Mouse (Mus musculus) layer of hippocampus, postnatal 14 days (tissue): Measurements from ENCODE around the gene Frmd4a. TPM values are rescaled to one million over a fixed set of nuclear protein-coding genes. Genes with fewer than 3 reads are reported as not detected.
A peak's percentile ranks its signal among the peaks of the same experiment; 100 is the strongest.

Experiments
- DNase-seq, 2 experiments: peaks; one replicate each; pipeline ENCODE4 v3.0.0; 2021 to 2022; ENCODE audit warnings: low spot score in 2 of 2, mixed read lengths in 1 of 2
- total RNA-seq, 2 experiments: library from RNA; stranded (reverse); gene quantifications; 2 replicates each; pipeline ENCODE4 v1.2.3; 2021

Gene Frmd4a
- total RNA-seq, 2 experiments from 2014 or later, result 115 to 121 TPM

GRCm38 (mm10) chr2:4131216-4131615, 113.7 kb downstream of the Frmd4a start:
- DNase-seq, result no peak

DNA sequence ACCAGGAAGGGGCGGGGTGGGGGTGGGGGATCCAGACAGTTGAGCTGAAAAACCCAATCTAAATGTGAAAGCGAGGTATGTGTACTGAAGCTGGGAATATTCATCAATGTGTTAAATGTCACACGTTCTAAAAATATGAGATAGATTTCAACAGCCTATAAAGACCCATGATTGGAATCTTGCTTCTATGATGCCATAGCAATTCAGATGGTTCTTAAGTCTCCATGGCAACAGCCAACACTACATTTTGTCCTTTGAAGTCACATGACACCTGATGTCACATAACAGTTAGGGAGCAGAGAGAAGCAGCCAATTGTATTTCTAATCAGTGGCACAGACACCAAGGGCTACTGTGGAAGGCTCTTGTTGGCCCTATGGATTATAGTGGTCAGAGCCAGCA, 120.0 kb downstream of the Frmd4a start:
- DNase-seq, result no peak

GRCm38 (mm10) chr2:4142221-4142950, 124.9 kb downstream of the Frmd4a start:
- DNase-seq, result no peak

GRCm38 (mm10) chr2:4144424-4144823, 126.9 kb downstream of the Frmd4a start:
- DNase-seq, result no peak

DNA sequence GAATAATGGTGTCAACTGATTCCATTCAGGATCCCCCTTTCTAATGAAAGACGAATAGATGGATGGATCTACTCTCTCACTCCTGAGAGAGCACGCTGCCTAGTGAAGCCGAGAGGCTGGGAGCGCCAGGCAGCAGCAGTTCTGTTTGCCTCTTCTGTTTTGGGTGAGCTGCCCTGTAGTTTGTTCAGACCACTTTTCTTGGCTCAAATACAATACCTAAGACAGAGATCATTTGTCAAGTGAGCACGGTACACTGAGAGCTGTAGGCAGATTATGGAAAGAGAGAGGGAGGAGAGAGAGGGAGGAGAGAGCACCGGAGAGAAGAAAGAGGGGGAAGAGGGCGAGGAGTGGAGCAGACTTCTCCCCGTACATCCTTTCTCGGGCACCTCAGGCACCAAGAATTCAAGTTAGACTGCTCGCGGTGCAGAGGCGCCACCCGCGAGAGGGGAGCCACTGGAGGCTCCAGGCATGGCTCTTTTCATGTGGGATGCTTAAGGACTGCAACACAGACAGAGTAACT, 135.1 kb downstream of the Frmd4a start:
- DNase-seq, result no peak

DNA sequence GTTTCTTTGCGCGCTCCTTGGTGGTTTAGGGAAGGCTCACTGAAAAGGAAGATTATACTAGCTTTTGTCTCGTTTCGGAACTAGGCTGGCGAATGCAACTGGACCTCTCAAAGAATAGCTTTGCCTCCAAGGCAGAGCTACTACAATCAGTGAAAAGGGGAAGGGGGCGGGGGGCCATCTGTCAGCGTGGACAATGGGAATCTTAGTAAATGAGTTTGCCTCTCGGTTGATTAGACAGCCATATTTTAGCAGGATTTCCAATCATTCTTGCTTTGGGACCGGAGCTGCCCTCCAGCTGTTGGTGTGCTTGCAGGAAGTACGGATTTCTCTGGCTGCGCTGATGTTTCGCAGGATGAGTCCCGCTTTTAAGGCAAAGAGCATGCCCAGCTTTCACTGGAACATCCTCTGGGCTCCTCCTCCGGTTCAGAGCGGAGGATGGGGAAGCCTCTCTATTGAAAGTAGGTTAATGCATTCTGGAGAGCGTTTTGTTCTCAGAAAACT, 135.7 kb downstream of the Frmd4a start:
- DNase-seq, result peak; percentile 42 to 50

GRCm38 (mm10) chr2:4154036-4154653, 136.6 kb downstream of the Frmd4a start:
- DNase-seq, result peak in 1 of 2 experiments; percentile 53

GRCm38 (mm10) chr2:4154654-4155047, 137.1 kb downstream of the Frmd4a start:
- no peak for DNase-seq

GRCm38 (mm10) chr2:4155406-4155805, 137.9 kb downstream of the Frmd4a start:
- no peak for DNase-seq

DNA sequence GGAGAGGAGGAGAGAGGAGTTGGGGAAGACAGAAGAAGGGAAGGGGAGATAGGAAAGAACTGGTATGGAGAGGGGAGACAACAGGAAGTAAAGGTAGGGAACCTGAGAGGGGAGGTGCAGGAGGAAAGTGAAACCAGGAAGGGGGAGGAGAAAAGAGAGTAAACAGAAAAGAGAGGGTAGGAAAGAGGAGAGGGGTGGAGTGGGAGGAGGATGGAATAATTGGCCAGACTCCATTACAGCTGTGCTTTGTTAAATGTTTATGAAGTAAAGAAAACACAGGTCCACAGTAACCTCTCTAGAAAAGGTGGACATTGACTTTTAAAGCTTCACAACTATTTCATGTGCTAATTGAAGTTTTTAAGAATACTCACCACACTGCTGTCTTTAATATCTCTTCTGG, 139.0 kb downstream of the Frmd4a start:
- DNase-seq, result no peak

- no peak for DNase-seq
Measured at GRCm38 (mm10) chr2:4157396-4157795, 139.9 kb downstream of the Frmd4a start.

- no peak for DNase-seq
Measured at GRCm38 (mm10) chr2:4159574-4160203, 142.2 kb downstream of the Frmd4a start.

- DNase-seq, result no peak
Measured at GRCm38 (mm10) chr2:4166191-4166590, 148.7 kb downstream of the Frmd4a start.

DNA sequence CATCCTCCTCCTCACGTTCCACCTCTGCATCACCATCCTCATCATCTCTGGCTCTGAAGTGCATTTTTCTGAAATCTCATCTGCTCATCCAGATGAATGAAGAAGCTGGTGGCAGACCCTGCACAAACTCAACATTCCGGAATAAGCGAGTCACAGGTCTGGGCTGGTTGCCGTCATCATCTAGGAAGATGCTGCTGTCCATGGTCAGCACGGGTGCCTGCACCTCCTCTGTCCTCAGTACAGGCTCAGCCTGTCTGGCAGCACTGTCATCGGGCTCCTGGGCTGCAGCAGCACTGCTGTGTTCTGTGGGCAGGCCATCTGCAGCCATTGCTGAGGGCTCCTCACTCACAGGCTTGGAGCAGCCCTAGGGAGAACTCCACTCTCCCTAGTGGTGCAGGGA, 149.6 kb downstream of the Frmd4a start:
- DNase-seq, result no peak

DNA sequence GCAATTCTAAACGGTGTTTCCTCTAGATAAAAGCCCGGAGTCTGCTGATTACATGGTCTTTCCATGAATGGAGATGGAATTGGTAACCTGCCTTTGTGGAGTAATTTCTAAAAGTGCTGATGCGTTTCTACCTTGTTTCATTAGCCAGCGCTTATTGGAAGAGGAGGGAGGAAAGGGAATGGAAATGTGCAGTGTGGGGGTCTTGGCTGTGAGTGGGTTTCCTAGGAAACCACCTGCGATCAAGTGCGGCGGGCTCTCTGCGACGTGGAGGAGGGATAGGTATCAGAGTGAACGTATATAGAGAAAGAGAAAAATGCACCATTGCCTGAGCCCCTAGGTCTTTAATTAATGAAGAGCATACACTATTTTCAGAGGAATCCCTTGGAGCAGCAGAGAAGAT, 152.2 kb downstream of the Frmd4a start:
- DNase-seq, result no peak

- no peak for DNase-seq
Measured at GRCm38 (mm10) chr2:4170189-4170588, 152.7 kb downstream of the Frmd4a start.

GRCm38 (mm10) chr2:4184991-4185390, 167.5 kb downstream of the Frmd4a start:
- DNase-seq, result no peak

DNA sequence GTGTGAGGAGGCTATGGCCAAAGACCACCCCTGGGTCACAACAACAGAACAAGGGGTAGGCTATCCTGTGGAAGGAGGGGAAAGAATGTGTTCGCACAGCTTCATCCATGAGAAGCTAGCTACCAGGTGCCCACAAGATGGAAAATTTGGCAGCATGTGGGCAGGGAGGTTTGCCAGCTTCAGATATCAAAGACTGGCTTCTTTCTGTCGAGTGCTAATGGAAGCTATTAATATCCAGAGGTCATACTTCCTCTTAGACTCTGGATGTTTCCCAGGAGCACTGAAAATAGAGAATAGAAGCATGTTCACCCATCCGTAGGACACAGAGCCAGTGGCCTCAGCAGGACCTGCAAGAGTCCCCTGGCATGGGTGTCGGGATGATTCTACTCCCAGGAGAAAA, 170.0 kb downstream of the Frmd4a start:
- DNase-seq, result peak in 1 of 2 experiments; percentile 64

DNA sequence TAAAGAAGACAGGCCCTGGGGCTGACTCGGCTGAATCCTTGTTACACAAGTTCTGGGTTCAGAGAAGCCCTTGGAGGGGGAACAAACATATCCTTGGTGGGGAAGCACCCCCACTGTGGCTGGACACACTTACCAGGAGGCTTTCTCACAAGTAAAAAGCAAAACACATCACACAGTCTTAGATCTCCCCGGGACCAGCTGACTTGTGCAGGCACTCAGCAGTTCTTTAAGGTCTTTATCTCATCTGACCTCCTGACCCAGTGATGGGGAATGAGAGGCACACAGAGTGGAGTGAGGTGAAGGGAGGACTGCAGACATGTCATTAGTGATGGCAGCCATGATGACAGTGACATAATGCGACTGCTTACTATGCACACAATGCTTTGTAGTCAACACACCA, 170.8 kb downstream of the Frmd4a start:
- DNase-seq, result no peak

DNA sequence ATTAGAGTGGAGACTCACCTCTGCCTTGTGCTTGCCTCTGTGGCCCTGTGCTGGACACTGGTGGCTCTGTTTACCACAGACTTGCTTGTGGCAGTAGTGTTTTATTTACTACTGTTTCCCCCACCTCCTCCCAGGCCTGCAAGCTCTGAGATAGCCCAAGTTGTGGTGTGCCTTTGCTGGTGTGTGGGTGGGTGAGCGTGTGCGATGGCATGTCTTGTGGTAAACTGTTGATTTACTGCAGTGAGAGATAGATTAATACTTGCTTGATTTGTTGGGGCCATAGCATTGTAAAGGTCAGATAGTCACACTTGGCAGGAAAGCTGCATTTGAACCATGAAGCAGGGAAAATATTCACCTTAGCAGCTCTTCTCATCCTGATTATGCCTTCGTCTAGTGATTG, 172.8 kb downstream of the Frmd4a start:
- no peak for DNase-seq

DNA sequence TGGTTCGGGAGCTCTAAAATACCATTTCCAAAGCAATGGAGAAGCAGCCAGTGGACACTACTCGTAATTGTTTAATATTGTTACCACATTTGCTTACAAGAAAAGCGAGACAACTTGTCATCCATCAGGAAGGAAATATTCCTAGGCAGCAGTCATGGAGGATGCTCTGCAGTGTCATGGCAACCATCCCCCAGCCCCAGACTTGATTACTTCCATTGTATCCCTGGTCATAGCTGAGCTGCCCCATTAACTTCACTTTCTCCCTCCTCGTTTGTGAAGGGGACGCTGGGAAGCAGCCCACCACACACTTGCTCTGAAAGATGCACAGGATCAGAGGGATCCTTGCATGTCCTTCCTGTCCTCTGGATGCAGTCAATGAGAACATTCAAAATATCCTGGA, 173.5 kb downstream of the Frmd4a start:
- DNase-seq, result no peak

- DNase-seq, result peak in 1 of 2 experiments; percentile 66
Measured at GRCm38 (mm10) chr2:4193206-4193605, 175.7 kb downstream of the Frmd4a start.
